Mouse (Mus musculus) limb, embryonic 14.5 days (tissue): ENCODE data around the gene Edem1. TPM values are rescaled to one million over a fixed set of nuclear protein-coding genes. Genes with fewer than 3 reads are reported as not detected.

Experiments
- ATAC-seq: fragments of 200-750 bp; cut with Nextera tagmentation; 2 replicates; pipeline ENCODE4 v1.8.0; 2017; ENCODE audit warnings: low read depth, moderate number of reproducible peaks, moderate TSS enrichment; ENCODE audit not compliant: low FRiP score
- DNase-seq: peaks from one replicate; pipeline ENCODE4 v3.0.0-alpha.2; 2015; ENCODE audit warnings: low spot score
- H3K27ac ChIP-seq: fragments of 300-500 bp; sonication (generic); replicated peaks from 2 replicates; pipeline ENCODE4 v1.5.1; 2014; ENCODE audit warnings: low read depth, mild to moderate bottlenecking, low read length, moderate library complexity, mixed read lengths
- H3K27me3 ChIP-seq: fragments of 300-500 bp; sonication (generic); 2 replicates; pipeline ENCODE4 v1.6.1; 2014; ENCODE audit warnings: low read length, mixed read lengths; ENCODE audit not compliant: control insufficient read depth, insufficient read depth
- H3K36me3 ChIP-seq: fragments of 300-500 bp; sonication (generic); 2 replicates; pipeline ENCODE4 v1.6.1; 2014; ENCODE audit warnings: mild to moderate bottlenecking, low read length, moderate library complexity, mixed read lengths; ENCODE audit not compliant: control insufficient read depth, insufficient read depth
- H3K4me1 ChIP-seq: fragments of 300-500 bp; sonication (generic); 2 replicates; pipeline ENCODE4 v1.6.1; 2014; ENCODE audit warnings: antibody characterized with exemption, low read length, mixed read lengths; ENCODE audit not compliant: control insufficient read depth, insufficient read depth
- H3K4me2 ChIP-seq: fragments of 300-500 bp; sonication (generic); replicated peaks from 2 replicates; pipeline ENCODE4 v1.6.1; 2014; ENCODE audit warnings: low read depth, mild to moderate bottlenecking, low read length, moderate library complexity; ENCODE audit not compliant: severe bottlenecking
- H3K4me3 ChIP-seq: fragments of 300-500 bp; sonication (generic); replicated peaks from 2 replicates; pipeline ENCODE4 v1.5.1; 2014; ENCODE audit warnings: low read length
- H3K9ac ChIP-seq: fragments of 300-500 bp; sonication (generic); 2 replicates; pipeline ENCODE4 v1.6.1; 2014; ENCODE audit warnings: mild to moderate bottlenecking, low read depth, low read length, moderate library complexity; ENCODE audit not compliant: severe bottlenecking
- H3K9me3 ChIP-seq: fragments of 300-500 bp; sonication (generic); 2 replicates; pipeline ENCODE4 v1.6.1; 2016; ENCODE audit warnings: low read length; ENCODE audit not compliant: control insufficient read depth
- POLR2A ChIP-seq: fragments of 200-500 bp; IDR thresholded peaks from 2 replicates; pipeline ENCODE4 v1.8.0; 2012; ENCODE audit warnings: inconsistent platforms, mild to moderate bottlenecking, moderate library complexity, borderline replicate concordance; ENCODE audit not compliant: insufficient read depth, insufficient read length; ENCODE audit errors: extremely low read depth
- WGBS: fragments of 180-500 bp; shearing (Covaris S2); extraction: QIAGEN DNeasy Blood & Tissue Kit; methylation state at CpG from one replicate; pipeline ENCODE4 v1.1.7; 2014; 5-methylcytosine and 5-hydroxymethylcytosine counted together
- polyA plus RNA-seq, 2 experiments: library from polyadenylated mRNA; depleted of rRNA in 1 of 2; stranded (reverse) in 1 of 2; unstranded in 1 of 2; fragments of >200 nt; fragmentation: Nextera tagmentation in 1 of 2; extraction: Ambion mirVana in 1 of 2; gene quantifications; 2 replicates each; pipeline versions ENCODE4 v1.2.1 to v1.2.3; 2012 to 2014

Edem1 gene
- polyA plus RNA-seq, 2 experiments = 20.2 to 26.3 TPM

- no peak for TF ChIP-seq POLR2A
- no peak overlapping the region for H3K9ac ChIP-seq
- H3K4me3 ChIP-seq = no peak overlapping the region
- H3K27ac ChIP-seq = no peak overlapping the region
- H3K4me1 ChIP-seq = no peaks in the 10 kb centered on the region
- no peaks in the 10 kb centered on the region for H3K9me3 ChIP-seq
- ATAC-seq = no peak
- H3K27me3 ChIP-seq = no peaks in the 10 kb centered on the region
- no peaks in the 10 kb centered on the region for H3K36me3 ChIP-seq
- no peak for DNase-seq
- 74% methylated on average over 7 of the region's 7 CpGs for WGBS
- H3K4me2 ChIP-seq = no peak overlapping the region
Measured at GRCm38 (mm10) chr6:108805871-108806270, 22.6 kb upstream of the Edem1 start.

GRCm38 (mm10) chr6:108807446-108807845 is 21.0 kb upstream of the Edem1 start:
- Histone ChIP-seq H3K4me2 (no peak overlapping the region), H3K4me1 (no peaks in the 10 kb centered on the region), H3K4me3 (no peak overlapping the region), H3K36me3 (no peaks in the 10 kb centered on the region), H3K9me3 (no peaks in the 10 kb centered on the region), H3K27me3 (no peaks in the 10 kb centered on the region), H3K27ac (no peak overlapping the region), H3K9ac (no peak overlapping the region)
- no peak for TF ChIP-seq POLR2A
- 67% methylated on average over 3 of the region's 3 CpGs for WGBS
- ATAC-seq (no peak), DNase-seq (no peak)

GRCm38 (mm10) chr6:108808786-108809185 is 19.7 kb upstream of the Edem1 start:
- no peak overlapping the region for H3K4me2 ChIP-seq
- DNase-seq (no peak), ATAC-seq (no peak)
- H3K4me1 ChIP-seq = no peaks in the 10 kb centered on the region
- 73% methylated on average over 1 of the region's 1 CpGs for WGBS
- no peak overlapping the region for H3K9ac ChIP-seq
- no peak overlapping the region for H3K27ac ChIP-seq
- no peak overlapping the region for H3K4me3 ChIP-seq
- no peaks in the 10 kb centered on the region for H3K36me3 ChIP-seq
- H3K9me3 ChIP-seq = no peaks in the 10 kb centered on the region
- TF ChIP-seq POLR2A = no peak
- H3K27me3 ChIP-seq = no peaks in the 10 kb centered on the region

- no peak for DNase-seq
- Histone ChIP-seq H3K4me1 (no peaks in the 10 kb centered on the region), H3K27ac (no peak overlapping the region), H3K4me2 (no peak overlapping the region), H3K9ac (no peak overlapping the region), H3K9me3 (no peaks in the 10 kb centered on the region), H3K4me3 (no peak overlapping the region), H3K27me3 (no peaks in the 10 kb centered on the region), H3K36me3 (no peaks in the 10 kb centered on the region)
- no peak for ATAC-seq
- WGBS = 74% methylated on average over 10 of the region's 10 CpGs
- TF ChIP-seq POLR2A = no peak
Measured at GRCm38 (mm10) chr6:108810237-108810636, 18.2 kb upstream of the Edem1 start.

GRCm38 (mm10) chr6:108812134-108812533 is 16.3 kb upstream of the Edem1 start:
- TF ChIP-seq POLR2A = no peak
- 80% methylated on average over 2 of the region's 2 CpGs for WGBS

GRCm38 (mm10) chr6:108817510-108817909 is 10.9 kb upstream of the Edem1 start:
- Histone ChIP-seq H3K4me3 (no peak overlapping the region), H3K4me2 (no peak overlapping the region), H3K36me3 (peaks cover 56% of the 10 kb centered on the region), H3K27ac (no peak overlapping the region), H3K4me1 (no peaks in the 10 kb centered on the region), H3K27me3 (no peaks in the 10 kb centered on the region), H3K9ac (no peak overlapping the region), H3K9me3 (no peaks in the 10 kb centered on the region)
- no peak for ATAC-seq
- DNase-seq = no peak
- TF ChIP-seq POLR2A = no peak
- WGBS = 84% methylated on average over 4 of the region's 4 CpGs

More at GRCm38 (mm10) chr6:108812134-108812533, 16.3 kb upstream of the Edem1 start:
- no peak overlapping the region for H3K27ac ChIP-seq
- H3K4me3 ChIP-seq = no peak overlapping the region
- H3K4me1 ChIP-seq = no peaks in the 10 kb centered on the region
- H3K27me3 ChIP-seq = no peaks in the 10 kb centered on the region
- no peaks in the 10 kb centered on the region for H3K9me3 ChIP-seq
- no peak overlapping the region for H3K4me2 ChIP-seq
- no peak overlapping the region for H3K9ac ChIP-seq
- no peak for DNase-seq
- no peak for ATAC-seq
- H3K36me3 ChIP-seq = peaks cover 14% of the 10 kb centered on the region; the same call in 1 of the 2 replicates
